Mouse (Mus musculus) erythroblast, adult 5-6 weeks (primary cell): ENCODE results near the gene Ddx39b. TPM values are rescaled to one million over a fixed set of nuclear protein-coding genes. Genes with fewer than 3 reads are reported as not detected.
A peak's percentile ranks its signal among the peaks of the same experiment; 100 is the strongest.

Experiments used
- ATAC-seq: replicated peaks from 2 replicates; pipeline ENCODE4 v1.8.0; 2016; ENCODE audit warnings: moderate number of reproducible peaks, mild to moderate bottlenecking, moderate TSS enrichment, inconsistent platforms; ENCODE audit not compliant: poor library complexity, low FRiP score, severe bottlenecking
- total RNA-seq, 2 experiments: library from RNA; stranded (forward) in 1 of 2; stranded (reverse) in 1 of 2; fragments of 150-400 nt in 1 of 2; fragments of 200-764, 138-1000 nt in 1 of 2; gene quantifications; 2 replicates each; pipeline versions ENCODE4 v1.2.3 to v1.2.4; 2015 to 2017; ENCODE audit warnings: low replicate concordance in 2 of 2

The Ddx39b gene
- total RNA-seq, 2 experiments from 2014 or later, result 48.1 to 65.7 TPM

DNA sequence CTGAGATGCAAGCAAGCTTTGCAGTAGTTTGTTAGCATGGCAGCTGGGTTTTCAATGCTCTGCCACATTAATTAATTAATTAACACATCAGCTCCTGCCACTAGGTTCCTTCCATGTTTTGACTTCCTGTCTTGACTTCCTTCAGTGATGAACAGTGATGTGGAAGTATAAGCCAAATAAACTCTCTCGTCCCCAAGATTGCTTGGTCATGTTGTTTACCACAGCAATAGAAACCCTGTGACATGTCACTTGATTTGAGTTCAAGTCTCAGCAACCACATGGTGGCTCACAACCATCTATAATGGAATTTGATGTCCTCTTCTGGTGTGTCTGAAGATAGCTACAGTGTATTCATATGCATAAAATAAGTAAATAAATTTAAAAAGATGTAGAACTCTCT is 15.8 kb downstream of the Ddx39b start:
- ATAC-seq, result peak; percentile 60

DNA sequence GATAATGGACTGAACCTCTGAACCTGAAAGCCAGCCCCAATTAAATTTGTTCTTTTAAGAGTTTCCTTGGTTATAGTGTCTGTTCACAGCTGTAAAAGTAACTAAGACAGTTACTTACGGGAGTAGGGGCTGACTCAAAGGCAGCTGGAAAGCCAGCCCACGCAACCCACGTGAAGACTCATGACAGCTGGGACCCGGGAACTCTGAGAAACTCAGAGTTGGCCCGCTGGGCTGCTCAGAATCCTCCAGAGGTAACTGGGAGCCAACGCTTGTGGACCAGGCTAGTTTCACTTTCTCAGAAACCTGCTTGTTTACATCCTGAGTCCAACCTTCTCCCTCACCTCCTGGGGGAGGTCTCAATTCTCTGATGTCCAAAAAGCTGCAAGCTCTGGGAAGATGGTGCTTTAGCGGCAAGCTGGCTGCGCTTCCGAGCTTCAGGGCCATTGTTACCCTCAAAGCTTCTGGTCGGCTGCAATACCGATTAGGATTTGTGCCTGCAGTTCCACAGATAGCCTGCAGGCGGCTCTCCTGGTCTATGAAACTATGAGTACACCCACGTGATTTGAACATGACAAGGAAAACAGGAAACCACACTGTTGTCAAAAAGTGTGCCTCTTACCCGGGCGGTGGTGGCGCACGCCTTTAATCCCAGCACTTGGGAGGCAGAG is 16.4 kb downstream of the Ddx39b start:
- ATAC-seq, result peak; percentile 68

DNA sequence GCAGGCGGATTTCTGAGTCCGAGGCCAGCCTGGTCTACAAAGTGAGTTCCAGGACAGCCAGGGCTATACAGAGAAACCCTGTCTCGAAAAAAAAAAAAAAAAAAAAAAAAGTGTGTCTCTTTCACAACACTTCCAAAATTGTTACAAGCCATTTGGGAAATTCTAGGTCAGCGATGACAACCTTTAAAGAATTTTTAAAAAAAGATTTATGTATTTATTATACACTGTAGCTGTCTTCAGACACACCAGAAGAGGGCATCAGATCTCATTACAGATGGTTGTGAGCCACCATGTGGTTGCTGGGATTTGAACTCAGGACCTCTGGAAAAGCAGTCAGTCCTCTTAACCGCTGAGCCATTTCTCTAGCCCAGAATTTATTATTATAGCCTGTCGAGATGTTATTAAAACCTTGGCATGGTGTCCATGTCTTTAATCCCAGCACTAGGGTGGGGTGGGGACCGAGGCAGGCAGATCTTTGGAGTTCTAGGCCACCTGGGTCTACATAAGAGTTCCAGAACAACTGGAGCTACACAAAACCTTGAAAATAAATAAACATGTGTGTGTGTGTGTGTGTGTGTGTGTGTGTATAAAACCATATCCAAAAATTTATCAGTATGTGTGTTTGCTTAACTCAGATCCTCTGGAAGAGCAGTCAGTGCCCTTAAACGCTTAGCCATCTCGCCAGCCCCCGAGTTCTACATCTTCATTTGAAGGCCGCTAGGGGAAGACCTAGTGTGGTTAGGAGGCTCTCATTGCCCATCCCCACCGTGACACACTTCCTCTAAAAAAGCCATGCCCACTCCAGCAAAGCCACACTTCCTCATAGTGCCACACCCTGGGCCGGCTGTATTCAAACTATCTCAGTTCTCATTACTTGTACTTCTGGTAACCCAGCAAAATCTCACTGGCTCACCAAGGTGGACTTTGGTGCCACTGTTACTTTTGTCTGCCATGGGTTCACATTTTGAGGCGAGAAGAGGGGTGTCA is 17.2 kb downstream of the Ddx39b start:
- ATAC-seq, result no peak

DNA sequence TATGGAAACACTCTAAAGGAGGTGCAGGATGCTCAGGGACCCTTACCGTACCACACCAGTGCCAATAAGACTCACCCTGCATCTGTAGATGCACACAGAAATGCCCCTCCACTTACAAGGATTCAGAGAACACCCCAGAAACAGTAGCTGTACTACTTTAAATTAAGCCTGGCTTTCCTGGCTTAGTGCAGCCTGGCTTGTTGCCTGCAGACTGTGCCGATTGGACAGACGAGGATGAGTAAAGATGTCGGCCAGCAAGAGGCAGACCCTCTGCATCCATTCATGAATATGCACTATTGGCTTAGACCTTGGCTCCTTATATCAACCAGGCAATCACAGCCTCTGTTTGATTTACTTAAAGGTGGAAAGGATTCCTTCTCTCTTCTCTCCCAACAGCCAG is 18.1 kb downstream of the Ddx39b start:
- no peak for ATAC-seq

DNA sequence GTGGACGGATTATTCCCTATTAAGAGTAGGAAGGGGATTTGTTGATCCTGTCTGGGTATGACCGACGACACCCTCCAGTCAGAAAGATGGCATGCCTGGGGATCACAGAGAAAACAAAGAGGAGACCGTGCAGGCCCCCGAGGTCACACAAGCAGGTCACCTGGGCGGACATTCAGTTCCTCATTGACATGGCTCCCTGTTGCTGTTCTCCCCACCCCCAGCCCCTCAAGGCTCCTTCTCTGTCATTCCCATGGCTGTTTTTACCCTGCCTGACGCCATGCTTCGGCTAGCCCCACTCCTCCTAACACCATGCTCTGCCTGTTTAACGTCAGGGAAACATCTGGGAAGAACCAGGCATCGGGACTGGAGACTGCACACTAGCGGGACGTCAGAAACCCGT is 20.1 kb downstream of the Ddx39b start:
- no peak for ATAC-seq

DNA sequence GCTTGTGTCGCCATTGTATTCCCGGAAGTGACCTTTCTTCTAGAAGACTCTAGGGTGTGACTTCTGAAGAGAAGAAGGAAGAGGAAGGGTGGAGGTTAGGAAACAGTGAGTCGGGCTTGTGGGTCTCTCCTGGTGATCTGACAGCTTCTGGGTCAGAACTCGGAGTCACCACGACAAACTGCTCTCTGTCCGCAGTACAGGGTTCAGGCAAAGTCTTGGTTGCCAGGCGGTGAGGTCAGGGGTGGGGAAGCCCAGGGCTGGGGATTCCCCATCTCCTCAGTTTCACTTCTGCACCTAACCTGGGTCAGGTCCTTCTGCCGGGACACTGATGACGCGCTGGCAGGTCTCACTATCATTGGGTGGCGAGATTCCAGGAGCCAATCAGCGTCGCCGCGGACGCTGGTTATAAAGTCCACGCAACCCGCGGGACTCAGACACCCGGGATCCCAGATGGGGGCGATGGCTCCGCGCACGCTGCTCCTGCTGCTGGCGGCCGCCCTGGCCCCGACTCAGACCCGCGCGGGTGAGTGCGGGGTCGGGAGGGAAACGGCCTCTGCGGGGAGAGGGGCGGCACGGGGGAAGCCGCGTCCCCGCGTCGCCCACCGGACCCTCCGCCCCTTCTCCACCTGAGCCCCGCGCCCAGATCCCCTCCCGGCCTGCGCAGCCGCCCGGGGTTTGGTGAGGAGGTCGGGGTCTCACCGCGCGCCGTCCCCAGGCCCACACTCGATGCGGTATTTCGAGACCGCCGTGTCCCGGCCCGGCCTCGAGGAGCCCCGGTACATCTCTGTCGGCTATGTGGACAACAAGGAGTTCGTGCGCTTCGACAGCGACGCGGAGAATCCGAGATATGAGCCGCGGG is 21.3 kb downstream of the Ddx39b start, which contains the start of gene H2-D1:
H2-D1 (plus strand) TSS at position 67 of the 859 bp plus-strand sequence.
- peak; percentile 93 for ATAC-seq

DNA sequence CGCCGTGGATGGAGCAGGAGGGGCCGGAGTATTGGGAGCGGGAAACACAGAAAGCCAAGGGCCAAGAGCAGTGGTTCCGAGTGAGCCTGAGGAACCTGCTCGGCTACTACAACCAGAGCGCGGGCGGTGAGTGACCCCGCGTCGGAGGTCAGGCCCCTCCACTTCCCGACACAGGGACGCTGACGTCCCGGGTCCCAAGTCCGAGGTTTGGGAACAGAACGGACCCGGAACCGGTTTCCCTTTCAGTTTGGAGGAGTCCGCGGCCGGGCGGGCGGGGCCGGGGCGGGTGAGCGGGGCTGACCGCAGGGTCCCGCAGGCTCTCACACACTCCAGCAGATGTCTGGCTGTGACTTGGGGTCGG is 22.0 kb downstream of the Ddx39b start:
- ATAC-seq, result no peak; the same call in 1 of the 2 replicates

DNA sequence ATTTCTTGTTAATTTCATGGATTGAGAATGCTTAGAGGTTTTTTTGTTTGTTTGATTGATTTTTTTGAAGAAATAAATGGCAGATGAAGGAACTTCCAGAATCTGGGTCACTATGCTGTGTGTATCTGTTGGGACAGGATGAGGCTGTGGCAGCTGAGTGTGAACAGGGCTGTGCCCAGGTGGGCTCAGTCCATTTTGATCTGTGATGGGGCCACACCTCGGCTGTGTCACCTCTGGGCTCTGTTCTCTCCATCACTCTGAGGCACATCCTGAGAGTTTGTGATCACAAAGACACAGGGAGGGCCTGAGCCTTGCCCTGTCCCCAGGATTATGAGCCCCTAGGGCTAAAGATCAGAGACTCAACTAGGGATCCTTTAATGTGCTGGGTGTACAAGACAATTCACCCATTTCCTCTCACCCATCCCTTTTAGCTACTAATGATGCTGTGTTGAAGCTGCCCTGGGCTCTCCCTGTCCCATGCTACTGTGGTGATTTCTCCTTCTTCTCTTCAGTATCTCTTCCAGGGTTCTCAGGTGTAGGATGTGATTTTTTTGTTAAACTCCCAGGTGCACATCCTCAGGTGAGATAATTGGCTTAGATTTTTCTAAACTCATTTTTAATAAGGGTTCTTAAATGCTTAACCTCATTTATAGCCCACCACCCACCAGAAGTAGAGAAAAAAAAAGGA is 26.0 kb downstream of the Ddx39b start:
- ATAC-seq, result no peak

DNA sequence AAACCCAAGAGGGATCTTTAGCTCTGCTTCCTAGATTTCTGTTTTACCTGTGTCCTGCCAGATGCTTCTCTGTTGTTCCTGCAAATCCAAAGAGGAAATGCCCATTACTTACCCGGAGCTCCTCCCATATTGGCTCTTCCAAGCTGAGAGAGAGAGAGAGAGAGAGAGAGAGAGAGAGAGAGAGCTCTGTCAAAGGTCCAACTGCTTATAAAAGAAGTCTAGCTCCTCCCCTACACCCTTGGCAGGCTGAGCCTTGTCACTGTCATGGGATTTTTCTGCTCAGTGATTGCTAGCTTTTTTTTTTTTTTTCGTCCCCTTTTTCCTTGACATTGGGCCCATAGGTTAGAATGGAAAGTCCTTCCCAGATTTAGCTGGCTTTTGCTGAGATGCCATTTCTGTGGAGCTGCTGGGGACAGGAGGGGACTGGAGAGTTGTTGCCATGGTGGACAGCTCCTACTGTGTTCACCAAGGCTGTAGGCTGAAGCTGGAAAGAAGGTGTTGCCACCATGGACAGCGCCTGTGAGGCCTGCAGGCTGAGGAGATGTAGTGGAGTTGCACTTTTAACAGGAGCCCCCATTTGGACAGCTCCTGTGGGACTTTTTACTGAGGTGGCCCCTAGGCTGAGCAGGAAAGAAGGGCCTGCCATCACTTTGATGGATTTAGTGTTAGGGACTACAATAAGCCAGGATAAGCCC is 28.3 kb downstream of the Ddx39b start:
- no peak for ATAC-seq

DNA sequence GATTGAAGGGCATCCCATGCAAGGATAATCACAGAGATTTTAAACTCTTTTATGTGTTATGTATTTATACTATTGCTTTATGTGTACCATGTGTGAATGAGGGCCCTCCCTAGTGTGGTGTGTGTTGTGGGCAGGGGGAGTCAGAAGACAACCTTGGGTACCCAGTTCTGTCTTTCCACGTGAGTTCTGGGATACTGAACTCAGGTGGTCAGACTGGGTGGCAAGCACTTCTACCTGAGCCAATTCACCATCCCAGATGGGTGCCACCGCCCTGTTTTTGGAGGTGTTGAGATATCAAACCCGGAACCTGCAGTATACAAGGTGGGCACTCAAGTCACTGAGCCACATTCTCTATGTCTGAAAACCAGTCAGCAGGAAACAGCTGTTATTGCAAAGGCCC is 30.7 kb downstream of the Ddx39b start:
- ATAC-seq, result no peak

DNA sequence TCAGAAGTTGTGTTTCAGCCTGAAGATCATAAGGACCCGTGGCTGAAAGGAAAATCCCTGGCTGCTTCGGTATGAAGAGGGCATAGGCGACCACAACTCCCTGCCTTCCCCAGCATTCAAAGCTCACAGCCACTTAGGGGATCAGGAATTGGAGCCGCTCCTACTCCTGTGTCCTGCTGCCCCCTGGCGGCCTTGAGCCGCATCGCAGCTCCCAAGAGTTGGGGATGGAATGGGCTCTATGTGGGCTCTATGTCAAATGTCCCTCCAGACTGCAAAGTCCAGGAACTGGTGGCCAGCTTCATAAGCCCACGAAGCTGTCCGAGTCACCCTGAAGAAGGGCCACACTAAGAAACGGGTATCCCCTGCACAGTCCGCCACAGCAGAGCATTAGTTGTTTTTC is 33.2 kb downstream of the Ddx39b start:
- ATAC-seq, result peak; percentile 93

DNA sequence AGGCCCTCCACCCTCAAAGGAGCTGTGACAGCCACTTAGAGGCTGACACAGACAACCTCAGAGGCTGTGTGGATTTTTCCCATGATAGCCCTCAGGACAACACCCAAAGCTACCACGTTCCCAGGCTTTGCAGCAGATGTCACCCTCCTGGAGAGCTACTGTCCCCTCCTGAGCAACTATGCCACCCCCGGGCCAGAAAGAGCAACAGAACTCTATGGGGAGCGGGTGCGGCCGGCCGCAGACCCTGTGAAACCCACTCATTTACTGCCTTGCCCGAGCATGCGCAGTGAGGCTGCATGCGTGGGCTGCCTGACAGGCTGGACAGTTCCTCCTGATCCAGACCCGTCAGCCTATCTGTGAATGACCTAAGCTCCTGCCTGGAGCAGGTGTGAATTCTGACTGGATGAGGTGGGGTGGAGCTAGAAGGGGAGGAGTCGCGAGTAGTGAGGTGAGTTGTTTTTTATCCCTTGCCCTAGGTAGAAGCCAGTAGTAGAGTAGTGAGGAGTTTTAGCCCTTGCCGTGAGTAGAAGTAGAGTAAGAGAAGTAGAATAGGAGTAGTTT is 34.8 kb downstream of the Ddx39b start:
- ATAC-seq, result no peak

DNA sequence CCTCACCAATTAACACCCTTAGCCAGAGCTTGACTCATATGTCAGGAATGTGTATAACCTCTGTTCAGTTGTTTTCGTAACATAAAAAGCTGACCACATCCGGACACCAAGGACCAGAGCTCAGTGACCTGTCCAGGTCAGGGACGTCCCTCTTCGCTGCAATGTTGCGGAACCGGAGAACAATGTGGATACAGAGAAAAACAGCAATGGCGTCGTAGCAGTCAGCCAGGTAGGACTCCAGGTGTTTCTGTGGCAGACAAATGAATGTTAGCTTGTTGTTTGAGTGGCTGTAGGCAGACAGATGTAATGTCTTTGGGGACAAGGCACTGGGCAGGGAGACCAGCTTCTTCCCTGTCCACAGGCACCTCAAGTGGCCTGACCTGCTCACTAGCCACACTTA is 36.5 kb downstream of the Ddx39b start:
- no peak for ATAC-seq

DNA sequence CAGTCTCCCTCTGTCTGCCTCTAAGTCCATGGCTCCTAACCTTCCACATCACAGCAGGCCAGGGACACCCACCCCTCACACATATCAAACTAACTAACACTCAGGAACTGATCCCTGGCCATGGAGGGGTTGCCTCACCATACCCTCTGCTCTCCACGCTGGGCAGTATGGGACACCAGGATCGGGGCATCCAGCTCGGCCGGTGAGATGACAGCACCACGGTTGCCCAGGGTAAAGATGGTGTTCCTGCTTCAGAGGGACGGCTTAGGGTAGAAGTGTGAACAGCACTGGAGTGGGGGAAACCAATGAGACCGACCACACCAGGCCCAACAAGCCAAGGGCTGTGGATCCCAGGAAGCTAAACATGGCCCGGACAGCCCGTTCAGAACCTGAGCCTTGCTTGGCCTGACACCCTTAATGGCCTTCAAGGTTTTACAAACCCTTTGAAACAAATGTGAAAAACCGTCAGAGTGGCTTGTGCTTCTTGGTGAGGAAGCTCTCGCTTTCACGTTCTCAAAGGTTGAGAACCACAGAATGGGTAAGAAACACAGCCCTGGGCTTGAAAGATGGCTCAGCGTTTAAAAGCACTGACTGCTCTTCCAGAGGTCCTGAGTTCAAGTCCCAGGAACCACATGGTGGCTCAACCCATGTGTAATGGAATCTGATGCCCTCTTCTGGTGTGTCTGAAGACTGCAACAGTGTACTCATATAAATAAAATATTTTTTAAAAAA is 37.6 kb downstream of the Ddx39b start:
- ATAC-seq, result no peak

DNA sequence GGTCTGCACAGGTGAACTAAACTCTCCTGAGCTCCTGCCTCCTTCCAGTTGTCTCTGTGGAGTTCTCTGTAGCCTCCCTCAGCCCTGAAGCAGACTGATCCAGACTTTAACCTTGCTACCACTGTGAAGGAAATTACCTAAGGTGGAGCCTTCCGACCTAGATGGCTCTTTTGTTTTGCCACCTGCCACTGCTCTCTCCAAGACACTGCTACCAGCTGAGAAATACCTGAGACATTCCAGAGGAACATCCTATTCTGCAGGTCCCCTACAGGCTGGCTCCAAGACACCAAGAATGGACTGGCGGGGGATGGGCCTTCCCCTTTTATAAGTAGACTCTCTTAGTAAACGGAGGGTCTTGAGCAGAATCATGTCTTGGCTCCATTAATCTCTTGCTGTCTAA is 38.7 kb downstream of the Ddx39b start:
- no peak for ATAC-seq

DNA sequence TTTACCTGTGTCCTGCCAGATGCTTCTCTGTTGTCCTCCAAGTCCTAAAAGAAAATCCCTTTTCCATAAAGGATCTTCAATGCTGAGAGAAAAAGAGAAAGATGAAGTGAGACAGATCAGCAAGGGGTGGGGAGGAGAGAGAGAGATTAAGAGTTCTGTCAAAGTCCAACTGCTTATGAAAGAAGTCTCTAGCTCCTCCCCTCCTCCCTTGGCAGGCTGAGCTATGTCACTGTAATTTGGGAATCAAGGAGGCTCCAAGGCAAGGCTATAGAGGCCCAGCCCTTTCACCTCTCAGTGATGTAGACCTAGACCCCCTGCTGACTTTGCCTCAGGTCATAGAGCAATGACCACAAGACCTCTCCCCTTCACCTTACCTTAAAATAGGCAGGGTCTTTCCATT is 43.9 kb downstream of the Ddx39b start:
- ATAC-seq, result no peak

DNA sequence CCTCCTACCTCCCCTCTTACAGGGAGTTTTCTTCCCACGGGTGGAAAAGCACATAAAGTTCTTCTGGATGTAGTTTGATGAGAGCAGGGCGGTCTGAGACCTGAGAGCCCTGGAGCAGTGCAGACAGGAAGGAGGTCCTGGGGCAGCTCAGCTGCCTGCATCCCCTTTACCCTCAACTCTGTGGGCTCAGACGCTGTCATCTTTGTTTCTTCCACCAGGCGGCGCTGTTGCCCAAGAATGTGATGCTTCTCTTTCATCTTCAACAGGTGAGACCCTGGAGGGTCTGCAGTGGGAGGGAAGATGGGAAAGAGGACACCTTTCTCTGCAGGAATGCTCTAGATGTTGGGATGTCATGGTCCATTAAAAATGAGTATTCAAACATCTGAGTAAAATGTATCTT is 54.2 kb downstream of the Ddx39b start:
- 0 out of 2 replicates have a peak, but pooled peaks have one; percentile 46 for ATAC-seq
